Mouse (Mus musculus): Measurements from ENCODE around the gene Taf1c.

Gene Taf1c

GRCm38 (mm10) chr8:119604996-119605395, at the start of gene Taf1c:
Gene Taf1c (minus strand): TSS chr8:119605222.
- peak; percentile 97 to 99 for DNase-seq

GRCm38 (mm10) chr8:119651324-119651723, 46.3 kb upstream of the Taf1c start:
- DNase-seq, result no peak

GRCm38 (mm10) chr8:119646846-119647245, 41.8 kb upstream of the Taf1c start:
- no peak for DNase-seq

- DNase-seq, result no peak
Measured at GRCm38 (mm10) chr8:119646197-119646596, 41.2 kb upstream of the Taf1c start.

- DNase-seq, result no peak
Measured at GRCm38 (mm10) chr8:119644981-119645597, 40.1 kb upstream of the Taf1c start.

- DNase-seq, result no peak
Measured at GRCm38 (mm10) chr8:119644429-119644960, 39.5 kb upstream of the Taf1c start.

- peak; percentile 24 to 34 for DNase-seq
Measured at GRCm38 (mm10) chr8:119642960-119643359, 37.9 kb upstream of the Taf1c start.

GRCm38 (mm10) chr8:119641058-119641457, 36.0 kb upstream of the Taf1c start:
- DNase-seq, result no peak

GRCm38 (mm10) chr8:119639798-119640197, 34.8 kb upstream of the Taf1c start:
- DNase-seq, result no peak

GRCm38 (mm10) chr8:119638261-119638660, 33.2 kb upstream of the Taf1c start:
- DNase-seq, result peak; percentile 63 to 66

GRCm38 (mm10) chr8:119637381-119637780, 32.4 kb upstream of the Taf1c start:
- no peak for DNase-seq

GRCm38 (mm10) chr8:119636766-119637165, 31.7 kb upstream of the Taf1c start:
- DNase-seq, result no peak

GRCm38 (mm10) chr8:119635958-119636357, 30.9 kb upstream of the Taf1c start:
- no peak for DNase-seq

- peak; percentile 22 to 32 for DNase-seq
Measured at GRCm38 (mm10) chr8:119635378-119635777, 30.4 kb upstream of the Taf1c start, which contains the start of gene Kcng4. Gene Kcng4 (minus strand): TSS chr8:119635680.

- DNase-seq, result no peak
Measured at GRCm38 (mm10) chr8:119634616-119635336, 29.8 kb upstream of the Taf1c start.

- no peak for DNase-seq
Measured at GRCm38 (mm10) chr8:119632909-119633308, 27.9 kb upstream of the Taf1c start.

GRCm38 (mm10) chr8:119632246-119632645, 27.2 kb upstream of the Taf1c start:
- no peak for DNase-seq

GRCm38 (mm10) chr8:119630841-119631240, 25.8 kb upstream of the Taf1c start:
- no peak for DNase-seq

- no peak for DNase-seq
Measured at GRCm38 (mm10) chr8:119627613-119628359, 22.8 kb upstream of the Taf1c start.

GRCm38 (mm10) chr8:119627199-119627598, 22.2 kb upstream of the Taf1c start:
- no peak for DNase-seq

GRCm38 (mm10) chr8:119625788-119626187, 20.8 kb upstream of the Taf1c start:
- no peak for DNase-seq

GRCm38 (mm10) chr8:119624916-119625315, 19.9 kb upstream of the Taf1c start:
- DNase-seq, result no peak

GRCm38 (mm10) chr8:119623744-119624143, 18.7 kb upstream of the Taf1c start:
- DNase-seq, result no peak

Measured in cerebellum, postnatal 14 days (tissue).